Mouse (Mus musculus): ENCODE measurements around the gene Ctrl. TPM values are rescaled to one million over a fixed set of nuclear protein-coding genes. Genes with fewer than 3 reads are reported as not detected.

The Ctrl gene
- polyA plus RNA-seq, 1 experiment from 2014 or later: 1.7 TPM

GRCm38 (mm10) chr8:105936866-105937475 lies 3.3 kb upstream of the Ctrl start:
- H3K4me3 ChIP-seq: peak overlapping the region; percentile 77
- ATAC-seq (ENCODE audit: low FRiP score, low read depth): peak; percentile 90
- H3K4me2 ChIP-seq (replicated peaks): peak overlapping the region; percentile 96
- H3K27ac ChIP-seq: peak overlapping the region; percentile 76
- peaks cover 26% of the 10 kb centered on the region for H3K4me1 ChIP-seq
- H3K9me3 ChIP-seq: no peaks in the 10 kb centered on the region
- no peaks in the 10 kb centered on the region for H3K27me3 ChIP-seq
- H3K36me3 ChIP-seq: peaks cover 44% of the 10 kb centered on the region
- peak overlapping the region; percentile 82 for H3K9ac ChIP-seq
- WGBS: under 1% methylated on average over 30 of the region's 30 CpGs

- peaks cover 44% of the 10 kb centered on the region for H3K36me3 ChIP-seq
- H3K27ac ChIP-seq: peak overlapping the region; percentile 76
- H3K27me3 ChIP-seq: no peaks in the 10 kb centered on the region
- peak overlapping the region; percentile 77 for H3K4me3 ChIP-seq
- H3K9ac ChIP-seq: peak overlapping the region; percentile 82
- H3K9me3 ChIP-seq: no peaks in the 10 kb centered on the region
- H3K4me1 ChIP-seq: peaks cover 26% of the 10 kb centered on the region
- H3K4me2 ChIP-seq (replicated peaks): peak overlapping the region; percentile 96
- 21% methylated on average over 7 of the region's 7 CpGs for WGBS
- no peak for ATAC-seq (ENCODE audit: low FRiP score, low read depth)
These were observed 2.4 kb upstream of the Ctrl start for GRCm38 (mm10) chr8:105935863-105936603.

- Histone ChIP-seq H3K27ac (0 out of 2 replicates have a peak overlapping the region, but pooled peaks have one; percentile 76), H3K4me3 (no peak overlapping the region), H3K27me3 (no peaks in the 10 kb centered on the region), H3K4me2 (replicated peaks) (peak overlapping the region; percentile 96; the same call in 1 of the 2 replicates), H3K4me1 (peaks cover 26% of the 10 kb centered on the region), H3K9ac (no peak overlapping the region), H3K36me3 (peaks cover 47% of the 10 kb centered on the region), H3K9me3 (no peaks in the 10 kb centered on the region)
- ATAC-seq (ENCODE audit: low FRiP score, low read depth): no peak
- 81% methylated on average over 6 of the region's 6 CpGs for WGBS
These were observed 1.4 kb upstream of the Ctrl start for GRCm38 (mm10) chr8:105935105-105935504.

- Histone ChIP-seq H3K9ac (no peak overlapping the region), H3K4me1 (peaks cover 17% of the 10 kb centered on the region), H3K9me3 (no peaks in the 10 kb centered on the region), H3K27me3 (no peaks in the 10 kb centered on the region), H3K36me3 (peaks cover 45% of the 10 kb centered on the region), H3K4me3 (no peak overlapping the region), H3K4me2 (replicated peaks) (no peak overlapping the region), H3K27ac (no peak overlapping the region)
- 90% methylated on average over 11 of the region's 11 CpGs for WGBS
- ATAC-seq (ENCODE audit: low FRiP score, low read depth): no peak
These were observed 1.1 kb downstream of the Ctrl start for GRCm38 (mm10) chr8:105932525-105932924.

- peaks cover 57% of the 10 kb centered on the region for H3K36me3 ChIP-seq
- no peaks in the 10 kb centered on the region for H3K27me3 ChIP-seq
- no peak overlapping the region for H3K9ac ChIP-seq
- H3K9me3 ChIP-seq: no peaks in the 10 kb centered on the region
- no peak overlapping the region for H3K4me3 ChIP-seq
- H3K4me1 ChIP-seq: peaks cover 12% of the 10 kb centered on the region
- H3K4me2 ChIP-seq (replicated peaks): no peak overlapping the region
- 93% methylated on average over 3 of the region's 3 CpGs for WGBS
- no peak overlapping the region for H3K27ac ChIP-seq
- no peak for ATAC-seq (ENCODE audit: low FRiP score, low read depth)
These were observed 2.4 kb downstream of the Ctrl start for GRCm38 (mm10) chr8:105931271-105931670.

- no peak overlapping the region for H3K4me2 ChIP-seq (replicated peaks)
- H3K27me3 ChIP-seq: no peaks in the 10 kb centered on the region
- H3K9ac ChIP-seq: peak overlapping the region; percentile 43; the same call in 1 of the 2 replicates
- no peak overlapping the region for H3K4me3 ChIP-seq
- H3K36me3 ChIP-seq: peaks cover 63% of the 10 kb centered on the region
- no peak overlapping the region for H3K27ac ChIP-seq
- 19% methylated on average over 8 of the region's 8 CpGs for WGBS
- H3K9me3 ChIP-seq: no peaks in the 10 kb centered on the region
- peaks cover 5% of the 10 kb centered on the region for H3K4me1 ChIP-seq
- peak; percentile 55 for ATAC-seq (ENCODE audit: low FRiP score, low read depth)
These were observed 3.1 kb downstream of the Ctrl start for GRCm38 (mm10) chr8:105930602-105931001.

- no peak for ATAC-seq (ENCODE audit: low FRiP score, low read depth)
- Histone ChIP-seq H3K36me3 (peaks cover 60% of the 10 kb centered on the region), H3K27ac (no peak overlapping the region), H3K27me3 (no peaks in the 10 kb centered on the region), H3K9me3 (no peaks in the 10 kb centered on the region), H3K4me2 (replicated peaks) (no peak overlapping the region), H3K9ac (no peak overlapping the region), H3K4me3 (no peak overlapping the region), H3K4me1 (no peaks in the 10 kb centered on the region)
- 70% methylated on average over 3 of the region's 3 CpGs for WGBS
These were observed 8.5 kb downstream of the Ctrl start for GRCm38 (mm10) chr8:105925123-105925522.

GRCm38 (mm10) chr8:105919390-105919789 lies 14.3 kb downstream of the Ctrl start:
- Histone ChIP-seq H3K4me1 (no peaks in the 10 kb centered on the region), H3K9me3 (no peaks in the 10 kb centered on the region), H3K36me3 (peaks cover 66% of the 10 kb centered on the region), H3K4me3 (no peak overlapping the region), H3K27ac (no peak overlapping the region), H3K9ac (no peak overlapping the region), H3K27me3 (no peaks in the 10 kb centered on the region), H3K4me2 (replicated peaks) (no peak overlapping the region)
- WGBS: 82% methylated on average over 3 of the region's 3 CpGs
- ATAC-seq (ENCODE audit: low FRiP score, low read depth): no peak

GRCm38 (mm10) chr8:105900941-105901616 lies 32.6 kb downstream of the Ctrl start:
- Histone ChIP-seq H3K27ac (peak overlapping the region; percentile 89), H3K9me3 (no peaks in the 10 kb centered on the region), H3K9ac (peak overlapping the region; percentile 99), H3K27me3 (no peaks in the 10 kb centered on the region), H3K4me1 (peaks cover 12% of the 10 kb centered on the region), H3K4me3 (peak overlapping the region; percentile 95), H3K4me2 (replicated peaks) (peak overlapping the region; percentile 89), H3K36me3 (peaks cover 7% of the 10 kb centered on the region; the same call in 1 of the 2 replicates)
- 33% methylated on average over 16 of the region's 16 CpGs for WGBS
- ATAC-seq (ENCODE audit: low FRiP score, low read depth): no peak

- Histone ChIP-seq H3K27ac (peak within 1 kb of the TSS; percentile 89), H3K4me3 (peak within 1 kb of the TSS; percentile 95), H3K9me3 (no peaks in the 10 kb centered on the region), H3K36me3 (peaks cover 10% of the 10 kb centered on the region; the same call in 1 of the 2 replicates), H3K9ac (peak within 1 kb of the TSS; percentile 99), H3K4me1 (peaks cover 12% of the 10 kb centered on the region), H3K27me3 (no peaks in the 10 kb centered on the region), H3K4me2 (replicated peaks) (peak within 1 kb of the TSS; percentile 89)
- under 1% methylated on average over 66 of the region's 68 CpGs for WGBS
- ATAC-seq (ENCODE audit: low FRiP score, low read depth): peak; percentile 95
These were observed 33.3 kb downstream of the Ctrl start, which contains the start of gene Pskh1 for GRCm38 (mm10) chr8:105900180-105900940. Gene Pskh1 (plus strand): TSS chr8:105900441.

- no peak overlapping the region for H3K4me2 ChIP-seq (replicated peaks)
These were observed 35.7 kb downstream of the Ctrl start for GRCm38 (mm10) chr8:105897801-105898480.

More at GRCm38 (mm10) chr8:105897801-105898480, 35.7 kb downstream of the Ctrl start:
- WGBS: 82% methylated on average over 9 of the region's 9 CpGs
- Histone ChIP-seq H3K27me3 (no peaks in the 10 kb centered on the region), H3K9me3 (no peaks in the 10 kb centered on the region), H3K9ac (no peak overlapping the region), H3K4me1 (peaks cover 20% of the 10 kb centered on the region), H3K4me3 (no peak overlapping the region), H3K27ac (no peak overlapping the region), H3K36me3 (peaks cover 25% of the 10 kb centered on the region)
- ATAC-seq (ENCODE audit: low FRiP score, low read depth): no peak

All from limb, embryonic 13.5 days (tissue).